Mouse (Mus musculus) left cerebral cortex, adult 11 months (tissue): ENCODE data around the gene Tbata.

Experiments used
- DNase-seq: peaks from one replicate; pipeline ENCODE4 v3.0.0; 2022; ENCODE audit warnings: low spot score

The Tbata gene

GRCm38 (mm10) chr10:61211105-61211504 is 39.4 kb downstream of the Tbata start:
- no peak for DNase-seq

DNA sequence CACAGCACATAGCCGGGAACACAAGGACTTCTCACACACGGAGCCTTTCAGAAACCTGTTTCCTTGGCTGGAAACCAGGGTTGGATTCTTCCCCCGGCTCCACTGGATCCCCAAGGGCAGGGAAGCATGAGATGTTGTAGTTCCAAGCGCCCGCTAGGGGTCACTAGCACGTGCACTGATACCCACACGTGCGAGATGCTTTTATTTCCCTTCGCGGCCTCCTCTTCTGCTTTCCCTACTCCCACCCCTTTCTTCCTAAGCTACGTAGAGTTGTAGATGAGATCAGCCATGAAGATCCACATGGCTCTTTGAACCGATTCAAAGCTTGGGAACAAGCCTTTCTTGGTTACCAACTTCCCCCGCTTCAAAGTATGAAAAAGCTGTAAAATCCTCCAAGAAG is 40.0 kb downstream of the Tbata start:
- no peak for DNase-seq

DNA sequence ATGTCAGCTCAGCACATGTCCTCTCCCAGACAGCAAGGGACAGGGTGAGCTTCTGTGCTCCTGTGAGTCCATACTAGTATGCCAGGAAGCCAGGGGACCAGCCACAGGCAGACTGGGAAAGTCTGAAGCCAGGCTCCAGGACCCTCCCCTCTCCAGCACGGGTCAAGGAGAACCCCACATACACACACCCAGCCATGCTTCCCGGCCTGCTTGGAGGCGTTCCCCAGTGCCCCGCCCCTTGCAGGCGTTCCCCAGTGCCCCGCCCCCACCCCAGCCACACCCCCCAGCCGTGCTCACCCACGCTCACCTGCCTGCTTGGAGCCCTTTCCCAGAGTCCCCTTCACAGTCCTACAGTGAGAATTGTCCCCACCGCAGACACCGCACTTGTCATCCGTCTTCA is 41.1 kb downstream of the Tbata start:
- DNase-seq: no peak

DNA sequence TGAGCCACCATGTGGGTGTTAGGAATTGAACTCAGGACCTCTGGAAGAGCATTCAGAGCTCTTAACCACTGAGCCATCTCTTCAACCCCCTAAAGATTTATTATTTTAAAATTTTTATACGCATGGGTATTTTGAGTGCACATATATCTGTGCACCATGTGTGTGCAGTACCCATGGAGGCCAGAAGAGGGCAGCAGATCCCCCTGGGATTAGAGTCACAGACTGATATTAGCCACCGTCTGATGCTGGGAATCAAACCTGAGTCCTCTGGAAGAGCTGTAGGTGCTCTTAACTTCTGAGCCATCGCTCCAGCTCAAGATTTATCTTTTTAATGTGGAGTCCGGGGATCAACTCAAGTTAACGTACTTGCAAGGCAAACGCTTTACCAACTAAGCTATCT is 43.9 kb downstream of the Tbata start:
- no peak for DNase-seq

DNA sequence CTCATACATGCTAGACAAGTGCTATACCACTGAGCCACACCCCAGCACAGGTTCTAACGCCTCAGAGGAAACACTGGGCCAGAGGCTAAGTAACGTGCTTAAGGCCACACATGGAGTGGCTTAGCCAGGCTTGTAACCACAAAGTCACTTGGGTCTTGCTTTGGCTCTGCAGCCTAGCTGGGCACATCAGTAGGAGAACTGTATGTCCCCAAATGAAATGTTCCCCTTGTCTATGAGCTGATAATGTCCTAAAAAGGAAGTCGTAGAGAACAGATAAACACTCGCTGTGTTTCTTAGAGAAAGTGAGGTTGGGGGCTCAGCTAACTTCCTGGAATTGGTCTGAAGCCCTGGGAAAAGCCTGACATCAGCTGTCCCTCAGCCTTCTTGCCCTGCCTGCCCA is 44.4 kb downstream of the Tbata start:
- no peak for DNase-seq

DNA sequence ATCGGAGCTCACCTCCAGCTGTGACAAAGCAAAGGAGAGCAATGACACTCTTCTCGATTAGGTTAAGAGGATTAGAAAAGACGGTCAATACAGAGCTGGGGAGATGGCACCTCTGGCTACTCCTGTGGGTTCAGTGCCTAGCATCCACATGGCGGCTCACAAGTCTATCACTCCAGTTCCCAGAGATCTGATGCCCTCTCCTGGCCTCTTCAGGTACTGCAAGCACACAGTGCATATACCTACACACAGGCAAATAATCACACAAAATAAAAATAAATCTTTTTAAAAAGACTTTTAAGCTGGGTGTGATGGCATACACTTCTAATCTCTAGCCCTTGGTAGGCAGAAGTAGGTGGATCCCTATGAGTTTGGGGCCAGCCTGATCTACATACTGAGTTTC is 47.6 kb downstream of the Tbata start:
- DNase-seq: no peak

DNA sequence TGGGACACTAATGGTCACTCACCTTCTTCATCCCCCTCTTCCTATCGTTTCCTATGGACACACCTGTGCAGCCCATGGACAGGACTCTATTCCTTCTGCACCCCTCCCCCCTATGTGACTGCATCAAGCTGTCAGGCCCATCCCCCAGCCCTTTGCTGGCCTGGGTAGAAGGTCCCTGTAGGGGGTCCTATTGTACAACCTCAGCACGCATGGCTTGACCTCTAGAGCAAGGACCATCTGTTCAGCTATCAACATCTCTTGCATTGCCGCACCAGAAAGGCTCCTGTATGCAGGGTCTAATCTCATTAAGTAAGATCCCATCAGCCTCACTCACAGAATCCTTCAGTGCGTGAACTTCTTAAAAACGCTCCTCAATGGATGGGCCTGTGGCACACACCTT is 53.9 kb downstream of the Tbata start:
- no peak for DNase-seq

DNA sequence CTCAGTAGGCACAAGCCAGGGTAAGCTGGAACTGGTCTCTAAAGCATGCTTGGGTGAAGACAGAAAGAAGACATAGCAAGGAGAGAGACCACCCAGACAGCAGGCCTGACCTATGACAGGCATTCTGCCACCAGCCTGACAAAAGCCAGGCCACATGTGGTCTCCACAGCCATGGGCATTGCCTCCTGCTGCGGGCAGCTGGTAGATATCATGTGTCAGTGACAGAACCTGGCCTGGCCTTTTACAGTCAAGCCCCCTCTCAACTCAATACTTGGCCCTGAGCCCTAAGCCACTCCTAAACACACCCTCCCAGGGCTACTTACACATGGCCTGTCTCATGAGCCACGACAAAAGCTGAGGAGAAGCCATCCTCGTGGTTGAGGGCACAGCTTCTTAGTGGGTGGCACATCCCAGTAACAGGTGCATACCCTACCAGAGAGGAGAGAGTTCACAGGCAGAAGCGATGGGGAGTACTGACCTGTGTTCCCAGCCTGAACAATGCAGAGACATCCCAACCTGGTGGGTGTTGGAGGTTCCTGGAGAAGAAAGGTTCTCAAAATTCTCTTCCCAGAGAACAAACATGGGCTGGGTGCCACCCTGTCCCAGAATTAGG is 55.1 kb downstream of the Tbata start:
- no peak for DNase-seq

DNA sequence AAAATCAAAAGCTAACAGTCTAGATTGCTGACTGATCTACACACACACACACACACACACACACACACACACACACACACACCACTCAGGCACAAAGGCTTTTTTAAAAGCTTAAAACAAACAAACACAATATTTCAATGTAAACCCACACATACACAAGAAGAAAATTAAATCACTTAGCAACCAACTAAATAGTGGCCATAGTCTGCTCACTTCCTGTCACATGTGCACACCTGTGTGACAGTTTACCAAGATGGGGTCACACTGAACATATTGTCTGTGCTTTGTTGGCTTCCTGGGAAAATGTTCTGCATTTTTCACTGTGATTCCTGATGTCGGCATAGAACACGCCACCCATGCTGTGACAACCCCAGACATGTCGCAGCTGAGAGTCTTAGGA is 60.0 kb downstream of the Tbata start:
- DNase-seq: no peak

GRCm38 (mm10) chr10:61232858-61233567 is 61.3 kb downstream of the Tbata start:
- no peak for DNase-seq

GRCm38 (mm10) chr10:61234319-61234718 is 62.6 kb downstream of the Tbata start:
- no peak for DNase-seq

DNA sequence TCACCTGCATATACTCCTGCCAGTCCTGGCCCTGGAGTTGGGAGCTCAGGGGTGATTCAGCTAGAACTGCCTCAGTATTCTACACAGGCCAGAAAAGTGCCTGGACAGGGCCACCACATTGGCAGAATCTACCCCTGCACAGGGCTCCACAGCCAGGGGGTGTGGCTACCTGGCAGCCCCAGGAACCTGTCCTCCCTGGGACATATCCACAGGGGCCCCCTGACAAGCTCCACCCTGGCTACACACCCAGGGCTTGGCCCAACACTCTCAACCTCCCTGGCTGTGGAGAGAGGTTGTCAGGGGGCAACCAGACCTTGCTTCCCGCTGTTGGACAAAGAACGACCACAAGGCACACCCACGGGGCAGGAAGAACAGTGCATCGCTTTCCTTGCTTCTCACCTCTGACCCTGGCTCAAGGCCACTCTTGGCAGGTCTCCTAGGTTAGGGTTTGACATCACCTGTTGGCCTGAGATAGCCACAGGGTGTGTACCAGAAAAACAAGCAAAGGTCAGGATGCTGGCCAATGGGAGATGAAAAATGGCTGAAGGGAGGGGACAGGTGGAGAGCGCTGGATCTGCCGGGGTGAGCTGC is 64.0 kb downstream of the Tbata start:
- no peak for DNase-seq

DNA sequence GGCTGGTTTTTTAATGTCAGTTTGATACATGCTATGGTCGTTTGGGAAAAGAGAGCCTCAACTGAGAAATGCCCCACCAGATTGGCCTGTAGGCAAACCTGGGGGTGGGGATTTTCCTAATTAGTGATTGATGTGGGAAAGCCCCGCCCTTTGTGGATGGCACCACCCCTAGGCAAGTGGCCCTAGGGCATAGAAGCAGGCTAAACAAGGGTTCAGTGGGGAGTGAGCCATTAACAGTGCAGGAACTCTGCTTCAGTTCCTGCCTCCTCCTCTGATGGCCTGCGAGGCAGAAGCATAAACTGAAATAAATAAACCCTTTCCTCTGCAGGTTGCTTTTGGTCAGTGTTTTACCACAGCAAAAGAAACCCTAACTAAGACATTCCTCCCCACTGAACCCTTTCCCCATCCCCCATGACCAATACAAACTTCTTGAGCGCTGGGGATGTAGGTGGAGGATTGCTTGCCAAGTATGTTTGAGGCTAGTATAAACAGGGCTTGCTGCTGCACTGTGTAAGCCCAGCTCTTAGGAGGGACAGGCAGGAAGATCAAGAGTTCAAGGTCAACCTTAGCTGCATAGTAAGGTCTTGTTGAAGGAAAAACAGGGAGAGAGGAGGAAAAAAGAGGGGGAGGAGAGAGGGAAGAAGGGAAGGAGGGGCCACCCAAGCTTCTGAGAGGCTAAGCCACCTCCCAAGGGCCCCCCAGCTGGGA is 65.1 kb downstream of the Tbata start:
- DNase-seq: no peak

DNA sequence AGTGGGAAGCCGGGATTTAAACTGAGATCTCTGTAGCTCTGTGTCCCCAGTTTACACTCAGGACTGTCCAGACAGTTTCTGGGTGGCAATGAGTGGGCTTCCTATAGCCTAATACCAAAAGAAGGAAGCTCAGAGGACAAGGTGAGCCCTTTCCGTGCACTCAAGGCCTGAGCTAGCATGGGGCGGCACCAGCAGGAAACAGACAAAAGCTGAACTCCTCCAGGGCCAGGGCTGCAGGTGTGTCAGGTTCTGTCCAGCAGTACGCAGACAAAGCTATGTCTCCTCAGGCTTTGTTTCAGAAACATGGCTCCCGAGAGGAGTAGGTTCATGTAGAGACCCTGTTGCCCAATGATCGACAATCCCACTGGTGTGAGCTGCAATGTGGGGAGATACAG is 65.6 kb downstream of the Tbata start:
- DNase-seq: no peak
